Mouse (Mus musculus): ENCODE measurements around the gene Syn3.

The Syn3 gene

DNA sequence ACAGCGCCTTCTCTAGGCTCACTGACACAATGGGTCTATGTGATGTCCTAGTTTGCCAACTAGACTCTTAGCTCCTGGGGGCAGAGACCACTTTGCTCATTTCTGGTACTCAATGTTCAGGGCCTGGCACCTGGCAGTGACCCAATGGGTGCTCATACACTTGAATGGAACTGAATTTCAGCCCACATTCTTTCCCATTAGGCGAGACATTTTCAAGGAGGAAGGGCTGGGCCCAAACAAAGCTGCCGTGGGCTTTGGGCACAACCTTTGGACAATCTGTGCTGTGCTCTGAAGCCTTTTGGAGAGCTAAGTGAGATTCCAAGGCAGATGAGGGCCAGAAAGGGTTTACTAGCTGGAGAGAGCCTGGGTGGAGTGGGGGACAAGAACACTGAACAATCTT lies 239.7 kb downstream of the Syn3 start:
- POLR2A ChIA-PET: no interaction called here
- CTCF ChIA-PET: no interaction called here

DNA sequence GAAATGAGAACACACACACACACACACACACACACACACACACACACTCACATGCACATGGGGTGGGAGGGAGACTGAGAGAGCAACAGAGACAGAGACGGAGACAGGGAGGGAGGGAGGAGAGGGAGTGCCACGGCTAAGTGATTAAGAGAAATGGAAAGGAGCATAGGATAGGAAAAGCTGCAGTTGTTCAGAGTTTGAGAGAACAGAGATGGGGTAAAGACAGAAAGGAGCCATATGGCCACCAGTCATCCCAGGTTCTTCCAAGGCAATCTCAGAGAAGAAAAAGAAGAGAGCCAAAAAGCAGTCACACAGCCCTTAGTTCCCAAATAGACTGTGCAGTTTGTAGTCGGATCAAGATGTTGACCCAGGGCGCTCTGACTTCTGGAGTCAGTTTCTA lies 240.7 kb downstream of the Syn3 start:
- CTCF ChIA-PET: no interaction called here
- POLR2A ChIA-PET: interaction anchor here in 1 of 4 experiments (0.6 kb wide), 1 partner anchor 1501 kb away, joined by 4 read pairs; no protein-coding TSS in a partner anchor

DNA sequence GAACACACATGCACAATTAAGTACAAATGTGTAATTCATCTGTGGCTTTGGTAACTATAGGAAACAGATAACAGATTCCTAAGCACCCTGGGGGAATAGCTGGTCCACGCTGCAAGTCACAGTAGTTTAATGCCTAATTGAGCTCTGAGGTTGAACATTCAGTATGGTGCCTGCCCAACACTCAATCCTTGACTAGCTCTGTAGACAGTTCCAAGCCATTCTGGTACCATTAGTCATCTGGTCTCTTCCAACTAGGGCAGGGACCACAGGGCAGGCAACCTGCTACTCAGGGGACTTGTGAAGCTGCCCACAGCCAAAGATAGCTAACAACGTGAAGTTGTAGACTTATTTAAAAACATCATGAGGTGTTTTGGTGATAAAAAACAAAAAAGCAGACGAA lies 241.7 kb downstream of the Syn3 start:
- ChIA-PET CTCF (no interaction called here), POLR2A (interaction anchor here in 1 of 4 experiments (0.6 kb wide), 1 partner anchor 83 kb away, joined by 6 read pairs; no protein-coding TSS in a partner anchor)

DNA sequence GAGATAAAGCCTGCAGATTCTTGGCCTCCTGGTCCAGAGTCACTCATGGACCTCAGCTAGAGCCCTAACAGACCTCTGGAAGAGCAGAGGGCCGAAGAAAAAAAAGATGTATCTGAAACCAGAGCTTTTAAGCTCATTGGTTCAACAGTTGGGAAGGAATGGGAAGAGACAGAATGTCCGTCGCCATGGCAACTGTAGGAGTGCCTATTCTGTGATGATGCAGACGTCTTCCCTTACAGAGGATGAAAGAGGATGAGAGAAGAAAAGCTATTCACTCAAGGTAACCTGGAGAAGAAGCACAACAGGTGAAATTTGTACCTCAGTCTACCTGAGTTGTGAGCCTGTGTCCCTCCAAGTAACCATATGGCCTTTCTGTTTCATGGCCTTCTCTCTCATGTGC lies 242.5 kb downstream of the Syn3 start:
- POLR2A ChIA-PET: interaction anchor here in 2 of 4 experiments (0.6 kb wide), 2 partner anchors 56 to 302 kb away, joined by 3 read pairs; no protein-coding TSS in a partner anchor
- CTCF ChIA-PET: interaction anchor here in 1 of 4 experiments (0.6 kb wide), 1 partner anchor 39 kb away, joined by 3 read pairs; no protein-coding TSS in a partner anchor

DNA sequence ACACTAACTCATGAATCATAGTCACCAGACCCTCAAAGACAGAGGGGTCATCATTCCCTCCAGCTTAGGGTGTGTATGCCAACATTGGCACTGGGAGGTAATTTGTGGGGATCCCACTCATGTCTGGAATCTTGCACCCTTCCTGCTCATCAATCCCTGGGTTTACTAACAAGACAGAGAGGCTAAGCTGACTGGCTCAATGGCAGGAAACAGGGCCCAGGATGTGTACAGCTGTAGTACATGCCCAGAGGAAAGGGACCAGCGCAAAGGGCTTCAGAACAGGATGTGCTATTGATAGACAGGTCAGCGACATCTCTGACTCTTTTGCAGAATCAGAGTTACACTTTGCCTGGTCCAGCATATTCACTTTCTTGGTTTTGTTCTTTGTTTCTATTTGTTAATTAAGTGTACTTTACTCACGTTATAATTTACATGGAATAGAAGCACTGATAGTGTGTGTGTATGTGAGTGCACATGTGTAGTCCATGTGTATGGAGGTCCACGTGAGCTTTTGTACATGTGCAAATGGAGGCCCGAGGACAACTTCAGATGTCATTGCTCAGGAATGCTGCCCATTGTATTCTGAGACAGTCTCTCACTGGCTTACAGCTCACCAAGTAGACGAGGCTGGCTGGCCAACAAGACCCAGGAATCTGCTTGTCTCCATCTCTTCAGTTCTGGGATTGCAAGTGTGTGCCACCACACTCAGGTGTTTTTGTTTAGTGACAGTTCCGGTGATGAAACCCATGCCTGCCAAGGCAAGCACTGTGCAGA lies 248.4 kb downstream of the Syn3 start:
- ChIA-PET CTCF (no interaction called here), POLR2A (interaction anchor here in 1 of 4 experiments (0.6 kb wide), 1 partner anchor 70 kb away, joined by 3 read pairs; no protein-coding TSS in a partner anchor)

DNA sequence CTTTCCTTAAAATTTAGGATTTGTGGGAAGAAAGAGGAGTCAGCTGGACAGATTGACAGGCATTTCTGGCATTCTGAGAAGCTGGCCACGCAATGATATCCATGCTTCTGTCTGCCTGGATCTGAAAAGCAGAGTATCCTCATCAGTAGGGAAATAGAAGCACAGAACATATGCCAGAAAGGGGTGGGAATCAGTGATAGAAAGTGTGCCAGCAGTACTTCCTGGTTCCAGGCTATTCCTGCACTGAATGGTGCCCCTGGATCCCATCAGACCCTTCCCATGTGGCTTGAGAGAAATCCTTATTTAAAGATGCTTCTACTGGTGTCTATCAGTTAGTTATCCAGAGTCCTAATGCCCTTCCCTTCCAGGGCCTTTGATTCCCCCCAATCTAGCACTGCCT lies 249.4 kb downstream of the Syn3 start:
- POLR2A ChIA-PET: no interaction called here
- CTCF ChIA-PET: no interaction called here

DNA sequence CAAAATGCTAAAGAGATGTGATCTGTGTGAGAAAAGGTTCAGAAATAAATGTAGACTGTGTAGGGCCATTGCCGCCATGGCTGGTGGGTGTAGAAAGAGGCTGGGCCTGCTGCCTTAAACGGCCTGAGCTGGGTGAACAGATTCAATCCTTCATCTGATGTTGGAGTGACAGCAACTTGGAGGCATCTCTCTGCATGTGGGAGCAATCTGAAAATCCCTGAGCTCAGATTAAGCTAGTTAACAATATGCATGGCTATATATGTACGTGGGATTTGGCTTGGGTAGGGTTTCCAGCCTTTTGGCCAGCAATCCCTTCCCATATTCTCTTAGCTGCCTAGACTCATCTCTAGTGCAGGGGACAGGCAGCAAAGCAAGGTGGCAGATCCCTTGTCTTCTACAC lies 249.9 kb downstream of the Syn3 start:
- ChIA-PET CTCF (no interaction called here), POLR2A (no interaction called here)

DNA sequence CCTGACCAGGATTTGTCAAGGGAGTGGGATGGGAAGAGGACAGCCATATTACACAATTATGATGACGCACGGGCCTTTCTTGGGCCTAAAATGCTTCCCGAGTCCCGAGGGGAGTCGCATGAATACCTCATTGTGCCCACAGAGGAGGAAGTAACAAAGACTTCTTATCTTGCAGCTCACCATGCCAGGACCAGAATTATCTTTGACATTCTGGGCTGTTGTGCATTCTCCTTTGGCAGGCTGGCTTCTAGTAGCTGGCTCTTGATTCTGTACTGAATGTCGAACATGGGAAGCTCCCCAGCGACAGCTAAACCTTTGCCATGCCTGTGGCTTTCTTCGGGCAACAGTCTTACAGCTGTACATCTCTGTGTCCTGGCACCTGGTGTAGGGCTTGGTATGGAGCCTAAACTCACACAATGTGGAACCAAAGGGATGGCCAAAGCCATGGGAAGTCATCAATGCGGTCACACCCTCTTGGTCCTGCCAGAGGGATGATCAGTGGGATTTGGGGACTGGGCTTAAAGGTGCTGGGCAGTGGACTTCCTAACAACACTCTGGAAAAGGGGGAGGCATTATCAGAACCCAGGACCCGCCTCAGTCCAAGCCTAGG lies 250.5 kb downstream of the Syn3 start:
- CTCF ChIA-PET: no interaction called here

DNA sequence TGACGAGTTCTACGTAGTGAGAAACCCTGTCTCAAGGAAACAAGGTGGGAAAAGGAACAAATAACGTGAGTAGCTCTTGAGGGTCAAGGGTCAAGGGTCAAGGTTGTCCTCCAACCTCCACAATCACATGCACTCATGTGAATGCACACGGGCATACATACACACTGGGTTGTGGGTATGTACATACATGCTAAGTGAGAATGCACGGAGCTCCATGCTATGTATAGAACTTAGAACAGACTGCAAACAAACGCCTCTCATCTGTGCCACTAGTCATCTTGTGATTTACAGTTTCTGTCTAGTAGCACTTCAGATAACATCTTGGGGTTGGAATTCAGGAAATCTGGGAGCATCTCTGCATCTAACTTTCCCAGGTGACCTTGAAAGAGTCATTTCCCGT lies 253.3 kb downstream of the Syn3 start:
- ChIA-PET CTCF (interaction anchor here in 2 of 4 experiments (0.7 to 0.8 kb wide), 2 partner anchors 63 to 219 kb away, joined by 3 read pairs; no protein-coding TSS in a partner anchor), POLR2A (interaction anchor here in 1 of 4 experiments (0.6 to 1.6 kb wide), 3 partner anchors 10 to 316 kb away, joined by 3 to 4 read pairs (median 4); no protein-coding TSS in a partner anchor)

More for the DNA sequence above, 250.5 kb downstream of the Syn3 start:
- POLR2A ChIA-PET: no interaction called here

DNA sequence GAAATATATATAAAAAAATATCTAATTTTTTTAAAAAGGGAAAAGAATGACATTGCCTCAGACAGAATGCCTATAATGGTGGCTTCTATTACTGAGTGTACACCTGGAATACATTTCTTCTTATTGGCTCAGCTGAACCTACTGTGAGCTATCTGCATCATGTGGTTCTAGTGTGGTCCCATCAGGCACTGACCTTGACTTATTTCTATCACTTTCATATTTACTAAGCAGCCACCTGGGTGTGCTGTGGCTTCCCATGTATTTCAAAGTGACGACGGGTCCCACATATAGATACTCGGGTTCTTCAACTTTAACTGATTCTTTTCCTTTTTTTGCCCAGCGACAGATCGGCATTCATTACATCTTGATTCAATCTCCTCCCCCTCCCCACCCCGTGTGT lies 255.2 kb downstream of the Syn3 start:
- POLR2A ChIA-PET: no interaction called here

DNA sequence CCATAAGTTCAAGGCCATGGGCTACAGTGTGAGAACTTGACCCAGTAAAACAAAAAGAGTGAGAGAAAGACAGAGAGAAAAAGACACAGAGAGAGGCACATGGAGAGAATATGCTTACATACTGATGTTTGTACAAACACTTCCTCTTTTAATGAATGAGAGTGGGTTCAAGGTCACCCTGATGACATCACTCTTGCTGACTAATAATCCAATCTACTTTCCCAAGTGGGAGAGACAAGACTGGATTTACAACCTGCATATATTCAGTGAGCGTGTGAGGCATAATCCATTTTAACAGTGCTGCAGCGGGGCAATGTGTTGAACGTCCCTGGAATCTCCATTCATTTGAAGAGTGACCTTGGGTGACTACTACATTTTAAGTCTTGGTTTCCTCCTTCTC lies 256.0 kb downstream of the Syn3 start:
- POLR2A ChIA-PET: no interaction called here
- CTCF ChIA-PET: no interaction called here

More for the DNA sequence above, 255.2 kb downstream of the Syn3 start:
- CTCF ChIA-PET: no interaction called here

DNA sequence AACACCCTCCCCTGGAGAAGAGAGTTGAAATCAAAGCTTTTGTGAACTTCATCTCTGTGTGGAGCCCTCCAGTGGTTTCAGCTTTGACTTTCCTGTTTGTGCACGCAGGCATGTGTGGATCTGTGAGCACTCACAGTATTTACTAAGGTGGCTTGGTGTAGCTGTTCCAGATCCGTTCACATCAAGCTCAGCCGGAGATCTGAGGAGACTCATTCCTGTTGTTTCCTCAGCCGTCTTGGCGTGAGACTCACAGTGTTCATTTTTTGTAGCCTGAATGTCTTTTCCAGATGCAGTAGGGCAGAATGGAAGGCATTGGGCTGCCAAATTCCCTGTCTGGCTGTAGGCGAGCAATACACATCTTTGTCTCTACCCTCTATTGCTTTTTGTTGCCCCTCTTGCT lies 268.7 kb downstream of the Syn3 start:
- POLR2A ChIA-PET: no interaction called here
- CTCF ChIA-PET: no interaction called here

DNA sequence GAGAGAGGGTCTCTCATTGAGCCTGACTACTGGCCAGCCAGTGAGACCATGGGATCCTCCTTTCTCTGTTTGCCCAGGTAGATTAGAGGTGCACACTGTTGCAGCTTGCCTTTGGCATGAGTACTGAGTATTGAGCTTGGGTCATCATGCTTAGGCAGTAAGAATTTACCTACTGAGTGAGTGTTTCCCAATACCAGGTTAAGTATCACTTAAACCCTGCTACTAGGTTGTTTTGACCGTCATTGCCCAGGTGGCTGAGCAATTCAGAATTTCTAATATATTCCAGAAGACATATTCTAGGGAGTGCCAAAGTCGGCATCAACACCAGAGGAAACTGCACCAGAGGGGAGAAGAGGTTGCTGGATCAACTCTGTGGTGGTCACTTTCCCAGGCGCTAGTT lies 273.2 kb downstream of the Syn3 start:
- CTCF ChIA-PET: no interaction called here

DNA sequence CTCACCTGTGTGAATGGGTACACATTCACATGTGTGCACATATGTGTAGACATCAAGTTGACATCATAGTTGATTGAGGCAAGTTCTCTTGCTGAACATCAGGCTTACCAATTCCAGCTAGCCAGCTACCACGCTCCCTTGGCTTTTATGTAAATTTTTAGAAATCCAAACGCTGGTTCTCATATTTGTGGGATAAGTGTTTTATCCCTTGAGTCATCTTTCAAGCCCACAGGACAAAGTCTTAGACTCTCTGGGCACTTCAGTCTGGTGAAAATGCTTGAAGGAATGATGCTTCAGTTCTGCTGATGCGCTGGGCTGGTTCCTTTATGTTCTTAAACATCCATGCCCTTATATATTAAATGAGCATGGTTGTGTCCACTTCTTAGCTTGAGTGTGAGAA lies 279.7 kb downstream of the Syn3 start:
- CTCF ChIA-PET: no interaction called here
- POLR2A ChIA-PET: no interaction called here

More for the DNA sequence above, 273.2 kb downstream of the Syn3 start:
- POLR2A ChIA-PET: interaction anchor here in 1 of 4 experiments (0.6 kb wide), 1 partner anchor 568 kb away, joined by 3 read pairs; no protein-coding TSS in a partner anchor

DNA sequence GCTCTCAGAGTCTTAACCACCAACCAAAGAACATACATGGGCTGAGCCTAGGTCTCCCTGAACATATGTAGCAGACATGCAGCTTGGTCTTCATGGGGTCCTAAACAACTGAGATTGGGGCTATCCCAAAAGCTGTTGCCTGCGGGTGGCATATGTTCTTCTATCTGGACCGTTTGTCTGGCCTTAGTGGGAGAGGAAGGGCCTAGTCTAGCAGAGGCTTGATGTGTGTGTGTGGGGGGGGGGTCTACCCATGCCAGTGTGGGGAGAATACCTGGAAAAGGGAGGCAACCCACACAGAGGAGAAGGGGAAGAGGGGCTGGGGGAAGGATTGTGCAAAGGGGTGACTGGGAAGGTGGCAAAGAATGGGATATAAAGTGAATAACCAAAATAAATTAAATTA lies 281.9 kb downstream of the Syn3 start:
- POLR2A ChIA-PET: no interaction called here
- CTCF ChIA-PET: no interaction called here

DNA sequence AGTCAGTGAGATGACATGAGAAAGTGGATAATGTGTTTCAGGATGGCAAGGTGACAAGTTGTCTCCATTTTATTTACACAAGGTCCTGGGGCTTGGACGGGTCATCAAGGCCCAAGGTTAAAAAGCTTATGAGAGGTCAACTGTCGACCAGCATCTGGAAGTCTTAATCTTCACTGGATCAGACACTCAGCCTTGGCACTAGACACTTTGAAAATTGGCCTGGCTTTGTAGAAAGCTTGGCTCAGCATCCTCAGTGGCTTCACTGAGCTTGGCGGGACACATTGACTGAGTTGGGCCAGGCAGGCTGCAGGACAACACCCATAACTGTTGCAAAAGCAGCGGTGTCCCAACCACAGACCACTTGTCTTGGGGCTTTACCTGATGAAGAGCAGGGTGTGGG lies 286.6 kb downstream of the Syn3 start:
- CTCF ChIA-PET: no interaction called here
- POLR2A ChIA-PET: no interaction called here

DNA sequence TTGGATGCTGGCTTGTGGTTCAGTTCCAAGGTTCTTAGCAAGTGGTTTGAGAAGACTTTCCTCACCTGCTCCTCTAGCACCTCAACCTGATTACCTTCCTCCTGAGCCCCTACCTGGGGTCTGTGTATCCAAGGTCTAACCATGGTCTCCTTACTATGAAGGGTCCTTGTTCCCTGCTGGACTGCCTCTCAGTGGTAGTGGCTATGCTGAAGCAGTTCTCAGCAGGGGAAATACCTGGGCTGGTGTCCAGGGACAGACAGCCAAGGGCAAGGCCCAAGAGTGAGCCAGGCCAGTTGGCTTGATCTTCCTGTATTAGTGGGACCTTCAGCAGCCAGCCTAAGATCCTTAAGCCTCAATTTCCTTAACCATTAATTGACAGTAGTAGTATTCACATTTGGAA lies 294.8 kb downstream of the Syn3 start:
- CTCF ChIA-PET: no interaction called here
- POLR2A ChIA-PET: no interaction called here

DNA sequence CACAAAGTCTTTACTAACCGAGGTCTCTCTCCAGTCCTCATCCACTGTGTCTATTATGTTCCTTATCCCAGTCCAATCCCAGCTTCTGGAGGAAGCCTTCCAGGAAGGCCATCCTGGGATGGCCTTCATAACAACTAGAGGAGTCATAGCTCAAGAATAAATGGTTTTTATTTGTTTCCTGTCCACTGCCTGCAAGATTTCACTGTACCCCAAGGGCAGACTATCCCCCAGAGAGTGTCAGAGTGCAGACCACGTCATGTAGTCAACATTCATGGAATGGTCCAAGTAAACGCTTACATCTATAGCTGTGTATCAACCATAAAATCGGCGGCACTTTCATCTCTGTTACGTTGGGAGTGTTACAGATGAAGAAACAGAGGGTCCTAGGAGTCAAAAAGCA lies 295.5 kb downstream of the Syn3 start:
- ChIA-PET CTCF (no interaction called here), POLR2A (no interaction called here)

DNA sequence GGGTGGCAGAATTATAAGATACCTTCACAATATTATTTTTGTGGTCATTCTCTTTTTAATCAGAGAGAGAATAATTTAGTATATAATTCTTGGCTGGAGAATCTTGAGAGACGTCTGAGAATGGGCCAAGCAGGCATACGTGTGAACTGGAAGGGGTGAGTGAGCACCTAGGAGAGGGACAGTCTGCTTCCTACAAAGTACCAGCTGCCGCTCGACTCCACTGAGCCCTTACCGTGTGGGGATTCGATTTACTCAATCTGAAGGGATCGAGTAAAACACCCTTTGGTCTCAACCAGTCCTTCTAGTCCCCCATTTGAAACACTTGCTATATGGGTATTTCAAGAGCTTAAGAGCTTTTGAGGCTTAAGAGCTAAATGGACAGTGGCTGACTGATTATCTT lies 296.9 kb downstream of the Syn3 start:
- POLR2A ChIA-PET: no interaction called here
- CTCF ChIA-PET: no interaction called here

DNA sequence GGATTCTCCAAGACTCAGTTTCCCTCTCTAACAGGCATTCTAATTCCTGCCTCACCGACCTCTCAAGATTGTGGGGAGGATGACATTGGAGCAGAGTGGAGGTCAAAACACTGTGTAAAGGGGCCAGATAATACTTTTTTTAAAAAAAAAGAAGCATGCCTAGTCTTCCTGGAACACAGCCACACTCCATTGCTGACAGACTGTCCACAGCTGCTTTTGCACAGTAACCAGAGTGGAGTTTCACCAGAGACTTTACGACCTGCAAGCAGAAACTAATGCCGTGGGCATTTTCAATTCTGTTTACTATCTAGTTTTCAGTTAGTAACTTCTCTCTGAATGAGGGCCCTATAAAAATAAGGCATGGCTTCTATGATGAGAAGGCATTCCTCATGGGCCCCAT lies 297.7 kb downstream of the Syn3 start:
- ChIA-PET CTCF (no interaction called here), POLR2A (no interaction called here)

DNA sequence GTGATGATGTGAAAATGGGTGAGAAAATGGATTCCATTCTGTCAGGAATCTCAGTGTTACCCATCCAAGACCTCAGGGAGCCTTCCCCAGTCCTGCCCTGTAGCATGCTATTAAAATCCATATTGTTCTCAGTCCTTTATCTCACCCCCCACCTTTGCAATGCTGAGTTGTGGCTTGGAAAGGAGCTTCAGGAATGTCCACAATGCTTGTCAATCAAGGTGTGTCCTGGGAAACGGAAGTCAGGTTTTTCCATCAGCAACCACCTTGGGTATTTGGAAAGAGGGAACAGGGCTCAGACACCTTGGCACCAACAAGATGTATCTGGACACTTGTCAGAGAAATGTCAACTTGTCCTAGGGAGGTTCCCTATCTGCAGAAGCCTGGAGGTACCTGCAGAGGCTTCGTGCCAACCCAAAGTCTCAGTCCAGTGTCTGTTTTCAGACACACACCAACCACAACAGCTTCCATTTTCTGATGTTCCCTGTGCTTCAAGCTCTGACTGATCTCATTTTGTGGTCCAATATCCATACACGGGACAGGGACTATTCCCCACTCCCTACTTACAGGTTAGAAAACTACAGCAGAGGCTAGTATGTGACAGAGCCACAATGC lies 302.2 kb downstream of the Syn3 start:
- POLR2A ChIA-PET: no interaction called here
- CTCF ChIA-PET: no interaction called here
